Mouse (Mus musculus) Muller cell, postnatal 12 days (primary cell): ENCODE results near the gene Mafb.

Experiments
- DNase-seq: peaks from one replicate; pipeline ENCODE4 v3.0.0-alpha.2; 2015; ENCODE audit errors: inconsistent ontology term

The Mafb gene

GRCm38 (mm10) chr2:160327167-160327566, 39.7 kb downstream of the Mafb start:
- no peak for DNase-seq

DNA sequence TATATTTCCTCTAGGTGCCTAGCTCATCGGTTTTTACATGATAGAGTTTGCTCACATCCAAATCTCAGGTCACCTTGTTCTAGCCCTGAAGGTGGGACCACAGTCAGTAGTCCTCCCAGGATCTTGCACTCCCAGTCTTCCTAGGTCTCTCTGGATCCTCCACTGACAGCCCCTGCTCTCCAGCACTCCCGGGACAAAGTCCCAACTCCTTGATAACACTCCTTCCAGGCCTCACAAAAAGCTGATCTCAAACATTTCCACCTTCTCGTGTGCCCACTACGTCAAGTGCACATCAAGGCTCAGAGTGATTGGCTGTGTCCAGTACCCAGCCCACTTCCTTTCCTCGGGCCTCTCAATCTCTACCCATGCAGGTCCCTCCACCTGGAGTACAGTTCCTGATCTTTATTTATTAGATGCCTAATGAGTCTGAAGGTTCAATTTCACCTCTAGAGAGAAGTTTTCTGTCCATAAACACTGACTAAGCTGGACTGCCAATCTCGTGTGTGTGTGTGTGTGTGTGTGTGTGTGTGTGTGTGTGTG, 41.7 kb downstream of the Mafb start:
- no peak for DNase-seq

DNA sequence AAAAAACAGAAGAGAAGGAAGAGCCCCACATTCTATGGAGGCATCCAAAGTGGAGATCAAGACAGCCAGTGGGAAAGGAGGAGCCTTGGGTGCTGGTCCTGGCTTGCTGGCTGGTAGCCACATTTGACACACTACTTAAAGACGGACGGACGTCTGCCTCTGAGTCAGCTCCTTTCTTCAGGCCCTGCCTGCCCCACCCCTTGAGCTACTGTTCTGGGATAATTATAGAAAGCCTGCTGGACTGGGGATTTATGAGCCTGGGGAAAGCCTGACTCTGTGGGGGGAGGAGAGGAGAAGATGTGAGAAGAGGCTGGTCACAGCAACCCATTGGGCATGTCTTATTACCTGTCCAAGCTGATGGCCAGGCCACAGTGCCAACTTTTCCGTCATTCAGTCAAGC, 45.0 kb downstream of the Mafb start:
- DNase-seq: no peak

GRCm38 (mm10) chr2:160318255-160318654, 48.6 kb downstream of the Mafb start:
- no peak for DNase-seq
